Mouse (Mus musculus) erythroblast, embryonic 14.5 days (primary cell): Measurements from ENCODE around the gene N4bp1.

ENCODE experiments used
- GATA1 ChIP-seq: IDR thresholded peaks from 2 replicates; pipeline ENCODE4 v1.6.1; 2012; ENCODE audit warnings: low read length, inconsistent platforms, mixed read lengths
- TAL1 ChIP-seq: IDR thresholded peaks from 3 replicates; pipeline ENCODE4 v1.6.1; 2012; ENCODE audit warnings: low read length, inconsistent platforms, mixed read lengths

DNA sequence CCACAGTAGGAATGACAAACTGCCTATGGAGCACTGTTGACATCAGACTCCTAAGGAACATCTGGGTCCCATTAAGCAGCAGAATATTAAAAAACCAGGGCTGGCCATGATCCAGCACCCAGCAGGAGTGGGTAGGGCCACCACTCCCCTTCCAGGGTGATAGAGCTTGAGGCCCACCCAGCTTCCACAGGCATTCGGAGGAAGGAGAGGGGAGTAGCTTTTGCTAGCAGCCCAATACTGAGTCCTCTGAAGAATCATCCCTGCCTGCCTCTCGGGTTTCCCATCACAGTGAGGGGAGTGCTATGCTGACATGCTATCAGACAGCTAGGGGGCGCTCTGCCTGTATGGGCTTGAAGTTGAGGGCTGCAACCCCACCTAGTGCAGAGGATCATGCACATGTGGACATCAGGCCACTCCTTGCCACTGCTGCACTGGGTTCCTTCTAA is 64.3 kb downstream of the N4bp1 start:
- TF ChIP-seq GATA1 (no peak), TAL1 (no peak)
